Mouse (Mus musculus): ENCODE results near the gene Abr.

Gene Abr

DNA sequence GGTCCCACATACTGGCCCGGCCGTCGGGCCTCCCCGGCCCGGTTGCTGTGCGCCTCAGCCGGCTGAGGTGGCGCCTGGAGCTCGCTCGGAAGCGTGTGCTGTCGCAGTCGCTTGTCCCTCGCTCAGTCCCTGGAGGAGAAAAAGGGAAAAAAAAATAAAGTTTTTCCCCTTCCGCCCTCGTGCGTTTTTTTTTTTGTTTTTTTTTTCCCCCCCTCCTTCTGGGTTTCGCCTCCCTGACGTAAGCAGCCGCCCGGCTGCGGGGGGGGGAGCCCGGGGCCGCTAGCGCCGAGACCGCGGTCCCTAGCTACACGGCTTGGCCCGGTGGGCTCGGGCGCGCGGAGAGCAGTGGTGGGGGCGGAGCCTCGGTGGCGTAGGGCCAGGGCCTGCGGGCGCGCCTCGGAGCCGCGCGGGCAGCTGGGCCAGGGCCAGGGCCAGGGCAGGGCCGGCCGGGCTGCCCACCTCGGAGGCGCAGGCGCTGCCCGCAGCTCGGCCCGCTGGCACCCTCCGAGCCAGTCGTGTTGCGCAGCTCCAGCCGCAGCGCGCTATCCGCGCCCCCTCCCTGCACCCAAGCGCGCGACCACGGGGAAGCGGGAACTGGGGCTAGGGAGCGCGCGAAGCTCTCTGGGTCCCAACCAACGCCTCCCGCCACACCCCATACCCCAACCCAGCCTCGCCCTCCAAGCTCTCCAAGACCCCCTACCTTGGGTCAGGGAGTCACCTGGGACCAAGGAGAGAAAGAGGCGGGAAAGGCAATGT is 1.3 kb upstream of the Abr start:
- peak; percentile 51 for DNase-seq (ENCODE audit: low read depth, low spot score)

DNA sequence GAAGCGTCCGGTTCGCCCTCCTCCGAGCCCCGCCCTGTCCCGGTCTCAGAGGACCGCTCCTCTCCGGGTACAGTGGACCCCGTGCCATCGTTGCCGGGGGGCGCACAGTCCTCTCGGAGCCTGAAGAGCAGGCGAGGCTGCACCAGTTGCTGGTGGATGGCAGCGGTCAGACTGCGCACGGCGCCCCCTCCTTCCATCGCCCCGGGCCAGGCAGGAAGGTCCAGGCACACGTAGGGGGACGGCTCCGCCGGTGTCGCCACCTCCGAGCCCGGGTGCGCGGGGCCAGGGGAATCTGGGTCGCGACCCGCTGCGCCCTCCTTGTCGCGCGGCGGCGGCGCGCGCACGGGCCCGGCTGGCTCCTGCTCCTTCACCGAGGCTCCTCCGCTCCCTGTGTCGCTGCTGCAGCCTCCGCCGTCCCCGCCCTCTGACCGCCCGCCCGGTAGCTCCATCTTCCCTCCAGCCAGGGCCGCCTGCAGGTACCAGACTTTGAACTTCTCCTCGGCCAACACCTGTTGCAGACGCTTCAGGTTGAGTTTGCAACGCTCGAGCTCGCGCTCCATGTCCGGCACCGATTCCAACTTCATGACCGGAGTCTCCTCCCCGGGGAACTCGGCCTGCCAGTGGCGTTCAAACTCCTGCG is 572 bp upstream of the Abr start:
- DNase-seq (ENCODE audit: low read depth, low spot score) = peak; percentile 32

DNA sequence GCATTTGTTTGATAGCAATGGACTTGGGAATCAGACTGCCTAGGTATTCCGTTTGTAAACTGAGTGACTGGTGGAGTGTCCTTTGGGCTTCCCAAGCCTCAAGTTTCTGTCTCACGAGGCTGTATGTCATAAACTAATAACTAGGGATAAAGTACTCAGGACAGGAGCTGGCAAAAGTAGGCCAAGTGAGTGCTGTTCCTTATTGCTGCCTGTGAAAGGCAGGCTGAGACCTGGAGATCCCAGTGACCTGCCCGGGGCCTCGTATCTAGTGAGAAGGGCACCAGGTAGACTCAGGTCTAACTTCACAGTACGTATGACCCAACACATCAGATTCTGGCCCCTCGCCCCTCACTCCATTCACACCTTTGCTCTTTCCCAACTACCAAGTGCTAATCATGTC is 4.0 kb downstream of the Abr start:
- no peak for DNase-seq (ENCODE audit: low read depth, low spot score)

DNA sequence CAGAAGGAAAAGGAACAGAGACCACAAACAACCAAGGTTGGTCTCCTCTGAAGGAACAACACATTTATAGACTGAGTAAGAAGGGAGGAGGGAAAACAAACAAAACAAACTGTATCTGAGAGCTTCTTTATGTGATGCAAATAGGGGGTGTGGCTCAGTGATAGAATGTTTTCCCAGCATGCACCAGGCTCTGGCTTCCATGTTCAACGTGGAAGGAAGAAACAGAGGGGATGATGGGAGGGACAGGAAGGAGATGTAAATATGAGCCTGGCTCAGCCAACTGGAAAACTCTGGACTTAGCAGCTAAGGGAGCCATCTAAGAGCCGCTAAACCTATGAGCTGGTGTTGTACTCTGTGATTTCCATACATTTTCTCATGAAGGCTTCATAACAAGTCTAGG is 7.9 kb downstream of the Abr start:
- no peak for DNase-seq (ENCODE audit: low read depth, low spot score)

DNA sequence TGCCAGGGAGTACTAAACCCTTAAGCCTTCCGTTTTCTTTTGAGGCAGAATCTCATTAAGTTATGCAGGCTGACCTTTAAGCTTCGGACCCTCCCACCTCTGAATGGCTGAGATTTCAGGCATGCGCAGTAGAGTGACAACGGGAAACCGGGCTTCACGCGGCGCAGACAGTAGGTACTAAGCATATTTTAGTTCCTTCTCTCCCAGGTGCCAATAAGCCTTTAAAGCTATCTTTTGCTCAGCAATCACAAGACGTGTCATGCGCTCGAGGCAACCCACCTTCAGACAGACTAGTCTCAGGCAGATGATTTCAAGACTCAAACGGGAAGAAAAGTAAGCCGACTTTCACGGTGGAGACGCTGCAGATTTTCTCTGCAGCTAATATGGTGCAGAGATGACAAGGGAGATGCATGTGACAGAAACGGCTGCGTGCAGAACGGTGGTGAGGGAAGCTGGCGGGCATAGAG is 9.4 kb downstream of the Abr start:
- DNase-seq (ENCODE audit: low read depth, low spot score) = no peak

DNA sequence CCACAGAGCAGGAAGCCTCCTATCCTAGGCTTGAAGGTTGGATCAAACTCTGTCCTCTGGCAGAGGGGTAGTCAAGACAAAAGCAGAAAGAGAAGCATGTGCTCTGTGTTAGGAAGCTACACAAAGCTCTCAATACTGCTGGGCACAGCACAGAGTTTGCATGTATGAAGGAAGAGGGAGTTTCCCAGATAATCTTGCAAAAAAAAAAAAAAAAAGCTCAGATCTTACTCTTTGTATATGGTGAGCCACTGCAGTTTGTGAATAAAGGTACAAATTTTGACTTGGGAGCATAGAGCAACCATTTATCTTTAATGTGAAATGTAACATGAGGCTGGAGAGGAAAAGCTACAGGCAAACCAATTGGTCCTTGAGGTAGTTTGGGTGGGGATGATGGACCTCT is 11.2 kb downstream of the Abr start:
- DNase-seq (ENCODE audit: low read depth, low spot score) = no peak

DNA sequence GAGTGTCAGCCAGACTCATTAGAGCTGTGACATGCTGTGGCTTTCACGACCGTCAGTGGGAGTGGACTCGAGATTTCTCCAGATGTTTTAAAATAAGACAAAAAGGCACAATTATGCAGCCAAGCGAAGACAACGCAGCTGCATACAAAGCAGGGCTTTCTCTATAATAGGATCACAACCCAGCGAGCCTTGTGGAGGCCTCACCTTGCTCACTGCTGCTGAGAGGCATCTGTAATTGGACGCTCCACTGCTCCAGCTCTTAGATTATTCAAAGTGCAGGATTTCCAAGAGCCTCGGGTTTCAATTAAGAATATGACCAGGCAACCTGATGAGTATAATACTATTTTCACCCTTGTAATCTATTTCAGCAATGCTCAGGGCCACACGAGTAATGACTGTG is 15.6 kb downstream of the Abr start:
- DNase-seq (ENCODE audit: low read depth, low spot score) = no peak

DNA sequence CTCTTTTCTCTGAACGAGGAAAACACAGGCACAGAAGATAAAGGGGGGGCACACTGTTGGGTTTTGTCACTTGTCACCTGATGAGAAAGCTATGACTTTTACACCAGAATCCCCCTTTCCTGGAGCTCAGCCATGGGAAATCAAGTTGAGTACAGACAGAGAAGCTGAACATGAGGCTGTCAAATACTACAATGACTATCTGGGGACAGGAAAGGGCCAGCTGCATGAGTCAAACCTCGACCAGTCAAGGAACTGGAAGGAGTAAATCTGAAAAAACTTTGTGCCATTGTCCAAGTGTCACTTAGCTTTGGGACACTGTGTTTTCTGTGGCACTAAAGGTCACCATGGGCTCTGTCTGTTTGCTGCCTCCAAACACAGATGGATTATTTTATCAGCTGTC is 22.9 kb downstream of the Abr start:
- DNase-seq (ENCODE audit: low read depth, low spot score) = peak; percentile 17

DNA sequence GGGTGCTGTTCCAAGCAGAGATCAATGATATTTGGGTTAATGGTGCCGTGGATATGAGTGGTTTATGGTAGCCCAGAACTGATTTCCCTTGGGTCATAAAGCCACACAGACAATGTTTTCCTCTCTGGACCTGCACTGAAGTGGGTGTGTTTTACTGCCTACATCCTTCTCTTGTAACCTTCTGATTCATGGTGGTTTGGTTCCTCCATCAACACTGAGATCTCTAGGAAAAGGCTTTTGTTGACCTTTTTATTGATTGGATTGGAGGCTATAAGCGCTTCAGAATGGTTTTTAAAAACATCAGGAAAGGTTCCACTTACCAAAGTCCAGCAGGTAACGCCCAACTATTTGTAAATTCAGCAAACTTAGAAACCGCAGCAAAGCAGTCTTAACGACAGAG is 23.4 kb downstream of the Abr start:
- no peak for DNase-seq (ENCODE audit: low read depth, low spot score)

DNA sequence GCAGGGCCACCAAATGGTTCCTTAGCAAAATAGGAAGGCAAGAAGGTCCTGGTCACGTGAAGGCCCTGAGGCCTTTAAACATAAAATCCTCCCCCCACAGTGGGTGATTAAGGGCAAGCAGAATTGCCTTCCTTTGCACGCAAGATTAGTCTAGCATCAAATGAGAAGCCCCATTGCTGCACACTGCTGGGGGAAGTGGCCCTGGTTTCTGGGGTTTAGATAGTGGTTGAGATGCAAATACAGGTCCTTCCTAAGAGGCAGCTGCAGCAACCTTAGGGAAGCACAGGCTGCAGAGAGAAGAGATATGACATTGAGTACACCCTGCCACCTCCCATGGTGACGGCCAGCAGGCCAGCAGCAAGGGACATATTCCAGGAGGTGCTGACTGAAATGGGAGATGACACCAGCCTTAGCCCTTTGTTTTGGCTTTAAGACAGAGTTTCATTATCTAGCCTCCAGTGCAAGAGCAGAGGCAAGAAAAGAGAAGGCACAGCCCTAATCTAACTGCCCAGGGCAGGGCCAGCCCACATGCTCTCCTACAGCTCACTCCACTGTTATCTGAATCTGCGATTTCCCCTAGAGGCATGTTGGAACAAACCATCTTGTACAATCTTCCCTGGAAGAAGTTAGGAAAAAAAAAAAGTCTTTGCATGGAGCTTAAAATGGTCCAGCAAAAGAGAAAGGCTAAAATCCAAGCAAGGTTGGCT is 28.3 kb downstream of the Abr start:
- no peak for DNase-seq (ENCODE audit: low read depth, low spot score)

DNA sequence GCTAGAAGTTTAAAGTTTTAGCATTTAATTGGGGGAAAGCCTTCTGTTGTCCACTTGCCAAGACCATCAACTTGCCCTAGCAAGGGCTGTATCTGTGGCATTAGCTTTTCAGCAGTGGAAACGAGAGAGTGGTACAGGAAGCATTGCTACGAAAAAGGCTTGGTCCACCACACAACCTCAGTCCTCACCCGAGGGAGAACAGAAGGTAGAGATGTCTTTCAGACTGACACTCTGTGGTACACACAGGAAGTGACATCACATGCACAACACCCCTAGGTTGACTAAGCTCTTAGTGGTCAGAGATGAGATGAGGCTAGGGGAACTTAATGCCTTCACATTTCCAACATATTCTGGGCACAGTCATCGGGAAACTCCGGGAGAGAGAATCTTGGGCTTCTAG is 32.4 kb downstream of the Abr start:
- peak; percentile 40 for DNase-seq (ENCODE audit: low read depth, low spot score)

DNA sequence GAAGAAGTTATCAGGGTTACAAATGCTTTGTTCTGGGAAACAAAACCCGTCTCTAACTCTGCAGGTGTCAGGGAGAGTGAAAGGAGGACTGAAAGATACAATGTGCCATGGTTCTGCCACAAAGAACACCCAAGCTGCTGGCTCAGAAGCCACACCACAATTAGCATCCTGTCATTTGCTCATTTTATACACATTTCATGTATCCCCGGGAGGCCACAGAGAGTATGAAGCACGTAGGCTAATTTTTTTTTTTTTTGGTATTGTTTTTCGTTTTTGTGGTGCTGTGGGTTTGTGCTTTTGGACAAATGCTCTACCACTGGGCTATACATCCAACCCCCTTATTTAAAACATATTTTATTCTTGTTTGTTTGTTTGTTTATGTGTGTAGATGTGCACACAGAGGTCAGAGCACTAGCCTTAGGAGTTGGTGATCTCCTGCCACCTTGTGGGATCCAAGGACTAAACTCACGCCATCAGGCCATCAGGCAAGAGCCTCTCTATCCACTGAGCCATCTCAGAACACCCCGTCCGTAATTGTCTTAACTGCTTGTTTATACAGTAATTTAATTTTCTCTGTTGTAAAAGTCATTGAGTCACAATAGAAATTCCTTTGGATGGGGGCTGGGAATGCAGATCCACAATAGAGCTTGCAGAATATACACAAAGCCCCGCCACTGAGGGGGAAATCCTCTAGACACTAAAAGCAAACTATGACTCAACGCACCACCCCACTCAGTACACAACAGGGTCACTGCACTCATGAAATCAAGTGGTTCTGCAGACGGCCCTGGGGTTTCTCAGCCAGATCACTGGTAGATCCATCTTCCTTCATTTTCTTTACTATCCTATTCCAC is 33.3 kb downstream of the Abr start:
- DNase-seq (ENCODE audit: low read depth, low spot score) = no peak

DNA sequence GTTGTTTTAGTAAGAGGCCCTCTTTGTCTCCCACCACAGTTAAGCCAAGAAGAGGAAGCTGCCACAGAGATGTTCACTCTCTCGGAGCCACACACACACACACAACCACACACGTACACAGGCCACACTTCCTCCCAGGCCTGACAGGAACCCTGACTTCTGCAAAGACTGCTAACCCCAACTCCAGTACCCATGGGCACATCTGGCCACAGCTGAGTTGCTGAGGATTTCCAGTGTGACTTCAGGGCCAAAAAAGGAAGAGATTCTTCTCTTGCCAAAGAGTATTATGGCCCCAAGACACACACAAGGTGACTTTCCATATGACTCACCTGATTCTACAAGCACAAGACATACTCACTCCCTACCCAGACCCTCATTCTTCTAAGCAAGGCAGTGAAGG is 34.1 kb downstream of the Abr start:
- DNase-seq (ENCODE audit: low read depth, low spot score) = peak; percentile 32

DNA sequence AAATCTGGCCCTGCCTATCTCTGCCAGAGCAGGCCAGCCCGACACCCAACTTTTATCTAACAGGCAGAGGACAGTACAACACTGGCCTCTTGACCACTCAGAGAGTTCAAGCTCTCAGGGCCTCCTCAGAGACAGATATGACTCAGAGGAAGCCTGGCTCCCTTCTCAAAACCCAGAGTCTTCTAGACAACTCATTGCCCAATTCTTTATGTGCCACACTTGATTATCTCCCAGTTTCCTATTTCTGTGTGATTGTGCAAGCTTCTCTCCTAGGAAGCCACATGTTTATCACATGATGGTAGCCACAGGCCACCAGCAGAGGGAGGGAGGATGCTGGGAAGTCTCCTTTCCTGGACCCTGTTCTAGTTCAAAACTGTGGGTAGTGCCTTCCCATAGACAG is 34.8 kb downstream of the Abr start:
- DNase-seq (ENCODE audit: low read depth, low spot score) = no peak

DNA sequence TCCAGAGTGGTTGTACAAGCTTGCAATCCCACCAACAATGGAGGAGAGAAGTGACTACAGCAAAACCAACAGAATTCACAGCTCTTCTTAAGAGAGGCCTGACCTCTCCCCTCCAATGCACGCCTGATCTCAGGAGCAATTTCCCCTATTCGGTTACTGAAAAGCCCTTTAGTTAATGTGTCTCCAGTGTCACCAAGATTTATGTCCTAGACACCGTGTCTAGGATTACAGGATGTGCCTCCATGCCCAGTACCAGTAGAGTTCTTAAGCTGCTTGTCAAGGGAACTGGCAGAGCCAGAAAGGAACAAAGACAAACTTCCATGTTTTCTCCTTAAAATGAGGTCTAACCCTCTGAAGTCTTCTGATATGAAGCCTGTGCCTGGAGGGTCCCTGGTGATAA is 36.0 kb downstream of the Abr start:
- no peak for DNase-seq (ENCODE audit: low read depth, low spot score)

DNA sequence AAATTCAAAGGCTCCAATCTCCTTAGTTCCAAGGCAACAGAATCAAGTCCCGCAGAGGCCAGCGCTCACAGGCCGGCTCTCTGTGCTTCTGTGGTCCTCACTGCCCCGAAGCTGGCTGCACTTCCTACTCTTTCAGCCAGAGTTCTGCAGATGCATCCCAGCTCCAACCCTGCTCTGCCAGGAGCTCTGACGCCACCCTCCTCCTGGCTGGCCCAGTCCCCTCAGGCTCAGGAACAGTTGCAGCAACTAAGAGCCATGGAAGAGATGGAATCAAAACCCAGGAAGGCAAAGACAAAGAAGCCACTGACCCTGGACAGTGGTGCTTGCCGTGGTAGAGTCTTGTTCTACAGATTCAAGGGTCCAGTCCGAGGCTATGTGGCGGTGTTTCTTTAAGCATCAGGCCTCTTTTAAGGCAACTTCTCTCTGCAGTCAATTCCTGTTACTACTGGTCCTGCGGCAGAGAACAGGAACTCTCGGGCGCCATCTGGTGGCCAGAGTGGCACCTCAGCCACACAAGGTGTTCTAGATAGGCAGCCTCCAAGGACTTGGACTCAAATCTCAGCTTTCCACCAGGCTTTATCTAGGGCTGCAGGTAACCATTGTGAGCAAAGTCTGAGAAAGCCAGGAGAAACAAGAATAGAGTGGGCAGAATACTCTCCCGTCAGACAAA is 44.4 kb downstream of the Abr start:
- peak; percentile 79 for DNase-seq (ENCODE audit: low read depth, low spot score)

DNA sequence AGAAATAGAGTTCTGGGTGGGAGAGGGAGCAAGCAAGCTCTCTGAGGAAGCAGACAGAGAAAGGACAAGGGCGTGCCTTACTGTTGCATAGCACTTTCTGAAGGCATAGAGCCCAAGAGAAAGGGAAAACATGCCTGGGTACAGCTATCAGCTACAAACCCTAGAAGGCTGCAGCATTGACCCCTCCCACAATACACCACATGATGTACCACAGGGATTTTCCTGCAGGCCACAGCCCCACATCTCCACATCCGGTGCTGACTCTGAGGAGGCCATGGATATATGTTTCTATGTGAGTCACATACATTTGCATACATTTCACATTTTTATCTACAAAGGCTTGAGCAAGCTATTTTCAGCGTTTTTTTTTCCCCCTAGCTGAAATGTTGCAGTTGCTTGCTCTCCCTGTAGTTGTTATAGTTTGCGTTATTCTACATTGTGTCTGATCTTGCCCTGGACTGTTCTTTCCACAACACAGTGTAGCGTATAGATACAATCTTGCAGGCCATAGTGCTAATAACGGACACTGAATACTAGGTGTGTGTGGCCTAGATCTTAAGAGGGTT is 49.2 kb downstream of the Abr start:
- peak; percentile 80 for DNase-seq (ENCODE audit: low read depth, low spot score)

DNA sequence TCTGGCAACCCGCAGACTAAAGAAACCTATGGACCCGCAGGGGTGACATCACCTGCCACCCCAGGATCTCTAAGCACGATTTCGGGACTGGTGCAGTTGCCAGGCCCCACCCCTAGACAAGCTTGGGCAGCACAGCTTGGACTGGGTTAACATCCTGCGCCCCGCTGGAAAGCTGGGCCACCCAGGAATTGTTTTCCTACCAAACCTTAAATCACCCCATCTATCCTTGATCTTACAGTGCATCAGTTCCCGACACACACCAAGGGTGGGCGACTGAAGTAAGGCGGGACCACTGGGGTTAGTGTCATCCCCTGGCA is 50.5 kb downstream of the Abr start:
- no peak for DNase-seq (ENCODE audit: low read depth, low spot score)

DNA sequence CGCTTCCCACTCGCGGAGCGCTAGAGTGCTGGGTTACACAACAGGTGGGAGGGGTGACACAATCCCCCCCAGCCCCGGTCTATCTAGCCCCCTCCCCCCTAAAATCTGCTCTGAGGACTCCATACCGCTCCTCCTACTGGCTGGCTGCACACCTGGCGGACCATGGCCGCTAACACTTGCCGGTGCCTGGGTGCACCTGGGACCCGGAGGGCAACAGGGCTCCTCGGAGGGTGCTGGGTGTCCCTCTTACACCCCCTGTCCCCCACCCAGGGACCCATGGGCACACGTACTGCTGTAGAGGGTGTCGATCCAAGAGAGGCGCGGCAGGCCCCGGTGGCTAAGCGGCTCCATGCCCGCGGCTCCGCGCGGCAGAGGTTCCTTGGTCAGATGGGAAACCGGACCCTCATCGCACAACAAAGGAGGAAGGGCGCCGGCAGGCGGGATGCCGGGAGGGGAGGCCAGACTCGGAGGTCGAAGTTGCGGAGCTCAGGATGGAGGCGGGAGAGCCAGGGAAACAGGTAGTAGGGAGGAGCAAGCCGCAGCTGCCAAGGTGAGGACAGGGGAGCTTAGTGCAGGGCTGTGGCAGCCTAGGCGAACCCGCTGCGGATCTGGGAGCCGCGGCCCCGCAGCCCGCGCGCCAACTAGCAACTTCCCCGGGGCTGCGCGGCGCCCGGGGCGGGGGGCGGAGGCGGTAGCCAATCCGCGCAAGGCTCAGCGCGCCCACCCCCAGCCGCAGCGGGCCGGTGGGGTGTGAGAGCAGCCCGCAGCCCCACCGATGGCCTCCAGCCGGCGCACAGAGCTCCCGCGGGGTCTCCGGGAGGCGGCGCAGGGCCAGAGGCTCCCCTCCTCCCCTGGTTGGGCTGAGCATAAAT is 51.1 kb downstream of the Abr start:
- peak; percentile 20 for DNase-seq (ENCODE audit: low read depth, low spot score)

DNA sequence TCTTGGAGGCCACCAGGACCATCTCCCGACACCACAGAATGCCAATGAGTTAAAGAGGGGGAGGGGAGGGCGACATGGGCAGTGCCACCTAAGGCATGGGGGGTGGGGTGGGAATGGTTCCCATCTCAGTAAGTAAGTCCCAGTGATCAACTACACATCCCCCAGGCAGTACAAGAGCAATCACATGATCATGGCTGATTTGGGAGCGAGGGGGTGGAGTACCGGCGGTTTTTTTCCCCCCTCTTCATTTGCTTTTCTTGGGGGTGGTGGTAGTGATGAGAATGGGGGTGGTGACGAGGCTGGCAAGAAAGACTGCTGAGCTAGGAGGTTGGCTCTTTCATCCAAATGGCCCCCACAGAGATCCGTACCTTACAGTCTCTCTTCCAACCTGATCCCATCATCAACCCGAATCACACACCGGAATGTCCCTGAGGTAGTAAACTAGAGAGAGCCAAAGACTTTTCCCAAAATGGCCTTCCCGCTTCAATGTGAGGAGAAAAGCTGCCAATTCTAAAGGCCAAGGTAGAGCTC is 51.8 kb downstream of the Abr start:
- no peak for DNase-seq (ENCODE audit: low read depth, low spot score)

Data from CD4-positive helper T cell, adult 2 months (primary cell).